Mouse (Mus musculus): ENCODE results near the gene Cyb5rl. TPM values are rescaled to one million over a fixed set of nuclear protein-coding genes. Genes with fewer than 3 reads are reported as not detected.

Cyb5rl gene
- polyA plus RNA-seq, 1 experiment, result 9.4 TPM

- 5% methylated on average over 33 of the region's 33 CpGs for WGBS
- Histone ChIP-seq H3K4me1 (replicated peaks; ENCODE audit: control insufficient read depth, insufficient read depth, low read length) (peaks cover 12% of the 10 kb centered on the region), H3K4me3 (ENCODE audit: control insufficient read depth, insufficient read depth, low read length) (peak overlapping the region; percentile 92), H3K27ac (ENCODE audit: control insufficient read depth, insufficient read depth, low read length) (no peak overlapping the region), H3K36me3 (ENCODE audit: control insufficient read depth, insufficient read depth, low read length) (peaks cover 6% of the 10 kb centered on the region; the same call in 1 of the 2 replicates), H3K27me3 (ENCODE audit: control insufficient read depth, insufficient read depth, low read length) (no peaks in the 10 kb centered on the region)
- TF ChIP-seq POLR2A (IDR thresholded peaks at IDR 0.05; ENCODE audit: control insufficient read depth, extremely low read depth, insufficient read depth, low read length, poor library complexity) (no peak), CTCF (IDR thresholded peaks at IDR 0.05; ENCODE audit: borderline replicate concordance, control insufficient read depth, extremely low read depth, insufficient read depth, low read length, poor library complexity) (peak; percentile 5; the same call in 1 of the 2 replicates)
- no peak for DNase-seq
Measured at GRCm38 (mm10) chr4:107067151-107067840, 508 bp downstream of the Cyb5rl start.

- DNase-seq, result no peak
- no peaks in the 10 kb centered on the region for H3K27me3 ChIP-seq (ENCODE audit: control insufficient read depth, insufficient read depth, low read length)
- TF ChIP-seq CTCF (IDR thresholded peaks at IDR 0.05; ENCODE audit: borderline replicate concordance, control insufficient read depth, extremely low read depth, insufficient read depth, low read length, poor library complexity), result no peak
- H3K4me1 ChIP-seq (replicated peaks; ENCODE audit: control insufficient read depth, insufficient read depth, low read length), result peaks cover 4% of the 10 kb centered on the region
- 95% methylated on average over 9 of the region's 9 CpGs for WGBS
- H3K4me3 ChIP-seq (ENCODE audit: control insufficient read depth, insufficient read depth, low read length), result no peak overlapping the region
- H3K36me3 ChIP-seq (ENCODE audit: control insufficient read depth, insufficient read depth, low read length), result no peaks in the 10 kb centered on the region
- H3K27ac ChIP-seq (ENCODE audit: control insufficient read depth, insufficient read depth, low read length), result no peak overlapping the region
Measured at GRCm38 (mm10) chr4:107072343-107072742, 5.6 kb downstream of the Cyb5rl start.

GRCm38 (mm10) chr4:107075456-107075855 is 8.7 kb downstream of the Cyb5rl start:
- DNase-seq, result no peak
- no peaks in the 10 kb centered on the region for H3K36me3 ChIP-seq (ENCODE audit: control insufficient read depth, insufficient read depth, low read length)
- H3K27me3 ChIP-seq (ENCODE audit: control insufficient read depth, insufficient read depth, low read length), result no peaks in the 10 kb centered on the region
- no peak overlapping the region for H3K27ac ChIP-seq (ENCODE audit: control insufficient read depth, insufficient read depth, low read length)
- H3K4me1 ChIP-seq (replicated peaks; ENCODE audit: control insufficient read depth, insufficient read depth, low read length), result peaks cover 2% of the 10 kb centered on the region; the same call in 1 of the 2 replicates
- no peak overlapping the region for H3K4me3 ChIP-seq (ENCODE audit: control insufficient read depth, insufficient read depth, low read length)
- TF ChIP-seq POLR2A (IDR thresholded peaks at IDR 0.05; ENCODE audit: control insufficient read depth, extremely low read depth, insufficient read depth, low read length, poor library complexity), result no peak
- no peak for TF ChIP-seq CTCF (IDR thresholded peaks at IDR 0.05; ENCODE audit: borderline replicate concordance, control insufficient read depth, extremely low read depth, insufficient read depth, low read length, poor library complexity)
- 94% methylated on average over 5 of the region's 5 CpGs for WGBS

GRCm38 (mm10) chr4:107078894-107079293 is 12.1 kb downstream of the Cyb5rl start:
- H3K27me3 ChIP-seq (ENCODE audit: control insufficient read depth, insufficient read depth, low read length), result no peaks in the 10 kb centered on the region
- H3K4me1 ChIP-seq (replicated peaks; ENCODE audit: control insufficient read depth, insufficient read depth, low read length), result peaks cover 5% of the 10 kb centered on the region; the same call in 1 of the 2 replicates
- no peak overlapping the region for H3K27ac ChIP-seq (ENCODE audit: control insufficient read depth, insufficient read depth, low read length)
- 94% methylated on average over 4 of the region's 4 CpGs for WGBS
- no peaks in the 10 kb centered on the region for H3K36me3 ChIP-seq (ENCODE audit: control insufficient read depth, insufficient read depth, low read length)
- DNase-seq, result no peak
- no peak for TF ChIP-seq CTCF (IDR thresholded peaks at IDR 0.05; ENCODE audit: borderline replicate concordance, control insufficient read depth, extremely low read depth, insufficient read depth, low read length, poor library complexity)
- no peak for TF ChIP-seq POLR2A (IDR thresholded peaks at IDR 0.05; ENCODE audit: control insufficient read depth, extremely low read depth, insufficient read depth, low read length, poor library complexity)
- no peak overlapping the region for H3K4me3 ChIP-seq (ENCODE audit: control insufficient read depth, insufficient read depth, low read length)

- no peak for DNase-seq
- H3K4me3 ChIP-seq (ENCODE audit: control insufficient read depth, insufficient read depth, low read length), result no peak overlapping the region
- H3K27ac ChIP-seq (ENCODE audit: control insufficient read depth, insufficient read depth, low read length), result no peak overlapping the region
Measured at GRCm38 (mm10) chr4:107079716-107080115, 12.9 kb downstream of the Cyb5rl start.

GRCm38 (mm10) chr4:107082185-107082584 is 15.4 kb downstream of the Cyb5rl start:
- 88% methylated on average over 3 of the region's 3 CpGs for WGBS
- DNase-seq, result no peak
- Histone ChIP-seq H3K27me3 (ENCODE audit: control insufficient read depth, insufficient read depth, low read length) (no peaks in the 10 kb centered on the region), H3K4me3 (ENCODE audit: control insufficient read depth, insufficient read depth, low read length) (no peak overlapping the region), H3K36me3 (ENCODE audit: control insufficient read depth, insufficient read depth, low read length) (no peaks in the 10 kb centered on the region), H3K4me1 (replicated peaks; ENCODE audit: control insufficient read depth, insufficient read depth, low read length) (peaks cover 5% of the 10 kb centered on the region; the same call in 1 of the 2 replicates), H3K27ac (ENCODE audit: control insufficient read depth, insufficient read depth, low read length) (no peak overlapping the region)
- no peak for TF ChIP-seq CTCF (IDR thresholded peaks at IDR 0.05; ENCODE audit: borderline replicate concordance, control insufficient read depth, extremely low read depth, insufficient read depth, low read length, poor library complexity)
- no peak for TF ChIP-seq POLR2A (IDR thresholded peaks at IDR 0.05; ENCODE audit: control insufficient read depth, extremely low read depth, insufficient read depth, low read length, poor library complexity)

More at GRCm38 (mm10) chr4:107079716-107080115, 12.9 kb downstream of the Cyb5rl start:
- Histone ChIP-seq H3K27me3 (ENCODE audit: control insufficient read depth, insufficient read depth, low read length) (no peaks in the 10 kb centered on the region), H3K36me3 (ENCODE audit: control insufficient read depth, insufficient read depth, low read length) (no peaks in the 10 kb centered on the region), H3K4me1 (replicated peaks; ENCODE audit: control insufficient read depth, insufficient read depth, low read length) (peaks cover 5% of the 10 kb centered on the region; the same call in 1 of the 2 replicates)
- TF ChIP-seq CTCF (IDR thresholded peaks at IDR 0.05; ENCODE audit: borderline replicate concordance, control insufficient read depth, extremely low read depth, insufficient read depth, low read length, poor library complexity) (no peak), POLR2A (IDR thresholded peaks at IDR 0.05; ENCODE audit: control insufficient read depth, extremely low read depth, insufficient read depth, low read length, poor library complexity) (no peak)

Data from thymus, adult 2 months (tissue).